Mouse (Mus musculus) hindlimb bud, embryonic 11.5 days (tissue): ENCODE data around the gene Slc6a12.
A peak's percentile ranks its signal among the peaks of the same experiment; 100 is the strongest.

ENCODE experiments used
- DNase-seq: peaks from one replicate; pipeline ENCODE4 v3.0.0-alpha.2; 2012; ENCODE audit warnings: low read depth, low spot score; ENCODE audit errors: extremely low spot score

Gene Slc6a12

GRCm38 (mm10) chr6:121343026-121343770 lies at the start of gene Slc6a12:
Slc6a12 (plus strand) TSS chr6:121343076.
- DNase-seq: no peak

- no peak for DNase-seq
These were observed 43.6 kb upstream of the Slc6a12 start for GRCm38 (mm10) chr6:121299317-121299716.

- no peak for DNase-seq
These were observed 42.9 kb upstream of the Slc6a12 start, which contains the start of gene Slc6a13 for GRCm38 (mm10) chr6:121299954-121300353. Slc6a13 (plus strand) TSS chr6:121300227.

- no peak for DNase-seq
These were observed 42.4 kb upstream of the Slc6a12 start for GRCm38 (mm10) chr6:121300504-121300903.

- no peak for DNase-seq
These were observed 39.2 kb upstream of the Slc6a12 start for GRCm38 (mm10) chr6:121303466-121304220.

GRCm38 (mm10) chr6:121304630-121305029 lies 38.2 kb upstream of the Slc6a12 start:
- no peak for DNase-seq

GRCm38 (mm10) chr6:121305571-121305970 lies 37.3 kb upstream of the Slc6a12 start:
- DNase-seq: no peak

- DNase-seq: no peak
These were observed 31.9 kb upstream of the Slc6a12 start for GRCm38 (mm10) chr6:121310984-121311383.

- no peak for DNase-seq
These were observed 23.8 kb upstream of the Slc6a12 start for GRCm38 (mm10) chr6:121319099-121319498.

- DNase-seq: no peak
These were observed 20.3 kb upstream of the Slc6a12 start for GRCm38 (mm10) chr6:121322381-121323110.

GRCm38 (mm10) chr6:121325298-121325697 lies 17.6 kb upstream of the Slc6a12 start:
- no peak for DNase-seq

GRCm38 (mm10) chr6:121325740-121326139 lies 17.1 kb upstream of the Slc6a12 start:
- DNase-seq: no peak

- no peak for DNase-seq
These were observed 16.3 kb upstream of the Slc6a12 start for GRCm38 (mm10) chr6:121326486-121327069.

- DNase-seq: no peak
These were observed 14.4 kb upstream of the Slc6a12 start for GRCm38 (mm10) chr6:121328417-121328884.

- DNase-seq: no peak
These were observed 12.9 kb upstream of the Slc6a12 start for GRCm38 (mm10) chr6:121329848-121330508.

- no peak for DNase-seq
These were observed 7.0 kb upstream of the Slc6a12 start for GRCm38 (mm10) chr6:121335841-121336240.

- DNase-seq: no peak
These were observed 6.3 kb upstream of the Slc6a12 start for GRCm38 (mm10) chr6:121336558-121336957.

- no peak for DNase-seq
These were observed 5.6 kb upstream of the Slc6a12 start for GRCm38 (mm10) chr6:121337229-121337628.

GRCm38 (mm10) chr6:121337770-121338518 lies 4.9 kb upstream of the Slc6a12 start:
- peak; percentile 71 for DNase-seq

- no peak for DNase-seq
These were observed 4.4 kb upstream of the Slc6a12 start for GRCm38 (mm10) chr6:121338519-121338896.
